Mouse (Mus musculus) mesoderm, embryonic 11.5 days (tissue): Measurements from ENCODE around the gene Aspscr1.
"Not testable (repeated sequence)": the region's sequence is repeated elsewhere in the genome, so short reads cannot be mapped to it uniquely, and the experiment has no call there.

Experiments
- DNase-seq: peaks from one replicate; pipeline ENCODE4 v3.0.0-alpha.2; 2012; ENCODE audit warnings: low read depth, low spot score

Aspscr1 gene

GRCm38 (mm10) chr11:120641869-120642268, 30.9 kb upstream of the Aspscr1 start:
- no peak for DNase-seq

DNA sequence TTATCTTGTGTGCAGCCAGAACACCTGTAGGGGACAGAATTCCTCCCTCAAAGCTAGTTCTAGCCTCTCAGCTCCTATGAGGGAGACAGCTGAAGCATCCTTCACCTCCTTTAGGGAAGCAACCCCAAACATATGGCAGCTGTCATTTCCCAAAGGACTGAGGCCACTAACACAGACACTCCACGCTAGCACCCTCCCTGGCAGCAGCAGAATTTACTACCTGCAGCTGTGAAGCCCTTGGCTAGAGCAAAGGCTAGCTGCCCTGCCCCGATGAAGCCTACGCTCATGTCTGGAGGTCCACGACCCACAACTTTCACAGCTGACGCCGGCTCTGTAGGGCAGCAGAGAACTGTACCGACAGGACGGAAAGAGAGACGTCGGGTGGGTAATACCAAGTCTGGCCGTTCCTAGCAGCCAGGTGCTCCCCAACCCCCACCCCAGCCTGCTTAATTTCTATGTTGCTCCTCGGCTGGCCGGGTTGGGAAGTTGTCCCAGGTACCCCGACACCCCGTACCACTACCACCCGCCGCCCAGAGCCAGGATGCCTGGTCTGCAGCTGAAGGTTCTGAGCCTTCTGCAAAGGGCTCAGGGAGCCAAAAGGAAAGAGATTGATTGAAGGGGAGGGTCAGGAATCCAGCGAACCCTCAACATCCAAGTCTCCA, 29.7 kb upstream of the Aspscr1 start:
- no peak for DNase-seq

GRCm38 (mm10) chr11:120643601-120643987, 29.2 kb upstream of the Aspscr1 start, which contains the start of gene Pycr1:
TSS of gene Pycr1 (minus strand) at chr11:120643769.
- DNase-seq, result peak; percentile 95

DNA sequence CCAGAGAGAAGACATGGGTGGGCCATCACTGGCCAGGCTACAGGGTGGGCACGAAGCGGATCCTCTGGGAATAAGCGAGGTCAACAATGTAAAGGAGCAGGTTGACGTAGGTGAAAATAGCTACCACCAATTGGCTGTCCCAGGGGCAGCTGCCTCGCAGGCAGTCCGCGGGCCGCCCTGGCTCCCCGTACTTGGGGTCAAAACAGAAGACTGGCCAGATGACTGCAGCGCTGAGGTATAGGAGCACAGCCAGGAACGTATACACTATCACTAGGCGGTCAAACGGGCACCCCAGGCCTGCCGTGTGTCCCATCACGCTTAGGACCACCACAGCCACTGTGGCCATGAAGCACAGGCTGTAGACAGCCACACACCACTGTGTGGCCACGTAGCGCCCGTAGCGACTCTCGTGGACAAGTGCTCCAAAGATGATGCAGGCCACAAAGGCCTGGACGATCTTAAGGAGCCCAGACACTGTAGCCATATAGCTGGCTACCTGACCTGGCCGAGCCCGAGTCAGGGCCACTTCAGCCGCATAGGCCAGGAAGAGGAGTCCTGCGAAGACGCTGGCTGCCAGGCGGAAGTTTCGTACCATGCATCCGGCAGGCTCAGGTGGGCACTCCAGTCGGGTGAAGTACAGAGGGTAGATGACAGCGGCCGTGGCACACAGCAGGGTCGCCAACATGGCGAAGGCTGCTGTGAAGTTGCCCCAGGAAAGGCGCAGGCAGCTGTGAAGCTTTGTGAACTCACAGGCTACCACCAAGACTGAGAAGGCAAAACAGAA, 25.5 kb upstream of the Aspscr1 start:
- DNase-seq, result no peak

- no peak for DNase-seq
These were observed 24.7 kb upstream of the Aspscr1 start, which contains the start of gene Myadml2 for GRCm38 (mm10) chr11:120648001-120648476. TSS of gene Myadml2 (minus strand) at chr11:120648158.

- DNase-seq, result no peak
These were observed 20.9 kb upstream of the Aspscr1 start for GRCm38 (mm10) chr11:120651872-120652271.

- no peak for DNase-seq
These were observed 18.0 kb upstream of the Aspscr1 start for GRCm38 (mm10) chr11:120654741-120655140.

DNA sequence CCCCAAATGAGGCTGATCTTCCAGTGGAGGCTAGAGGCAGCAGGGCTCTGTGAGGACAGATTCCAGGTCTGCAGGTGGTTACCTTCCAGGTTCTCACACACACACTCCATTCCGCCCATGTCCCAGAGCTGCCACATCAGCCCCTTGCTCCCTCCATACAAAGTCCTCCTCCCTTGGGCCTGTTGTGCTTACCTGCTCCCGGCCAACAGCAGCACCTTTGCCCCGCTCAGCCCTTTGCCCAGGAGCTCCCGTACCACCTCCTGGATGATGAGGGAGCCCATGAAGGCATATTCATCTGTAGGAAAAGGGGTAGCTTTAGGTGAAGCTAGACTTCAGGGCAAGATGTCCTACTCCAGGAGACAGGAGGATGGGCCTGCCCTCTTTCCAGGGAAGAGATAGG, 15.5 kb upstream of the Aspscr1 start:
- no peak for DNase-seq

DNA sequence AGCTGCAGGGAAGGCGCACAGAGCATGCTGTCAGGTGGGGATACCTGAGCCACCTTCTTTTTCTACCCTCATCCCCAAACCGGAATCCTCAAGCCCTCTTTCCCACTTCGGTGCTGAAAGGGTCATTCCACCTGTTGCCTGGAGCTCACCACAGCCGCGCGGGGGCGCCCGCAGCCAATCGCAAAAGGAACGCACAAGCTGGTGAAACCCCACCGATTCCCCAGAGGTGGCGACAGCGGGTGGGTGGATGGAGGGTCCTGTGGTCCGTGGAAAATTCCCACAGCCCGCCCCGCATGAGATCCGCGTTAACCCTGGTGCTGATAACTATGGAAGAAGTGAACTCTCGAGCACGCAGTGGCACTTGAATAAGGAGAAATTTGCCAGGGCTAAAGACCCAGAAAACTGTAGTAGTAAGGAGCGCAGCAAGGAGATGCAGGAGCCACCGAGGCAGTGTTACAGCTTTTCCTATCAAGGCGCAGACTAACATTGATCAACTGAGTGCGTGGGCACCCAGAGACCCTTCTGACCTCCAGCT, 13.8 kb upstream of the Aspscr1 start:
- DNase-seq, result peak; percentile 77

DNA sequence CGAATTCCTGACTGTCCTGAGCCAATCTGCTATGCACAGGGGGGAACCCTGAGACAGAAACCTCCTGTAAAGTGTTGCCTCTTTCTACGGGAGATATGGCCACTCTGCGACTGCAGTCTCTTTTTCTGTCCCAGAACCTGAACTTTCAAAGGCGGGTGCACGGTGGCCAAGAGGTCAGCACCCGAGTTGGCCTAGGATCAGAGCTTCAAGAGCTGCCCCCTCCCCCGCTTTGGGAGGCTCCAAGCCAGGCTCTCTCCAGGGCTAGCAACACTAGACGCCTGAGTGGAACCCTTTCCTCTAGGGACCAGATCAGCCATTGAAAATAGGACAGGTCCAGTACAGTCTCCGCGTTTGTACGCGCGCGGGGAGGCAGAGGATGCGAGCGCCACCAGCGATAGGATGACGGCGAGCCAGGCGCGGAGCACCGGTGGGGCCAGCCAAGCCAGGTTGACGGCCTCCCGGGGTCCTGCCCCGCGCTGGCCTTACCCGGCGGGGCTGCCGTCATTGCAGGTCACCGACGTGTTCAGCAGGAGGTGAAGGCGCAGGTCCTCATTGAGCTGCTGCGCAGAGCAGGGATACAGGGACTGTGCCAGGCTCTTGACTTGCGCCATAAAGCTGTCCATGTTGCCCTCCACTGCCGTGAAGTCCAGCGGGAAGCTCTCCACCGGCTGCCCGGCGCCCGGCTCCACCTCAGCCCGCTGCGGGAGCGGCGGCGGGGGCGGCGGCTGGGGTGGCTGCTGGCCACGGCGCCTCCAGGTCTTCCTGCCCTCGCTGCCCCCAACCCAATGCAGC, 13.1 kb upstream of the Aspscr1 start:
- no peak for DNase-seq

- DNase-seq, result peak; percentile 68
These were observed 12.3 kb upstream of the Aspscr1 start for GRCm38 (mm10) chr11:120660301-120661075.

DNA sequence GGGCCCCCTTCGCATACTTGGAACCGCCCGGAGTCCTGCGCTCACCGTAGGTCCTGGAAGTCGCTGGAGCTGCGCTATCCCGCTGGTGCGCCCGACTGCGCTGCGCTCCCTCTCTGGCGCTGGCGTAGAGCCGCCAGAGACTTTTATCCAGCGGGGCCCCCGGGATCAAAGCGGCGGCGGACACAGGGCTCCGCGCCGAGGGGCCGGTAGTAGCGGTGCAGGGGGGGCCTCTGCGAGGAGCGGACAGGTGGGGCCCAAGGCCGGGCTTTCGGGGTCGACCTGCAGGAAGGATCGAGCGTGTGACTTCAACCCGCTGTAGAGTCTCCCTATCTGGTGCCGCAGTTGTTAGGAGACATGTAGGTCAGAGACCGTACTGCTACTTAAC, 11.7 kb upstream of the Aspscr1 start, which contains the start of gene Notum:
Gene Notum, minus strand, starts transcription at position 100 of the 385 bp plus-strand sequence.
- DNase-seq, result no peak

- no peak for DNase-seq
These were observed 10.0 kb upstream of the Aspscr1 start for GRCm38 (mm10) chr11:120662759-120663158.

DNA sequence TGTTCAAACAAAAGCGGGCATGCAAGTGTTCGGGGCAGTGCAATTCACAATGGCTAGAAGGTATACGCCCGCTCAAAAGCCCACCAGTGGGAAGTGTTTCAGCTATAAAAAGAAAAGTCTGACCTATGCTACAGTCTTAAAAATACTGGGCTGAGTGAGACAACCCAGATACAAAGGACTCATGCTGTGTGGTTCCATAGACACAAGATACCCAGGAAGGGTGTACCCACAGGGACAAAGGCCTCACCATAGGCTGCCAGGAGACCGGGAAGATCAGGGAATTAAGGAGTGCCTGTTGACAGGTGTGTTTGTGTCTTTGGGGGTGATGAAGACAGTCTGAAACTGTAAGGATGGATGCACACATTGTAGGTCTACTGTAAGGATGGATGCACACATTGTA, 9.1 kb upstream of the Aspscr1 start:
- no peak for DNase-seq

DNA sequence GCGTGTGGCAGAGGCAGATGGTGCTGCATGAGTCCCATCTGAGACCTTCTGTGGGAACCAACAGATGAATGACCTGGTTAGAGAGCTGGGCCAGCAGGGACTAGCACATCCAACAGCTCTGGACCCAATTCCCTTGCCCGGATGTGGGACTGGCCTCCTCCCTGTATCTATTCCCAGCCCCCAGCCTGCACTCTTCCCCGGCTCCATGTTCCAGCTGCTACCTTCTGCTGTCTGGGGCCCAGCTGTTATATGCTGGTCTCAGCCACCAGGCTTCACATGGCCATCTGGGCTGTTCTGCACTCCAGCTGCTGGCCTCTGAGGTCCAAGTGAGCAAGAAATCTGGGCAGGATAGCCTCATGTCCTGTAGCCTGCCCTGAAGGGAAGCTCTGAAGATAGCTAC, 7.4 kb upstream of the Aspscr1 start:
- DNase-seq, result no peak

DNA sequence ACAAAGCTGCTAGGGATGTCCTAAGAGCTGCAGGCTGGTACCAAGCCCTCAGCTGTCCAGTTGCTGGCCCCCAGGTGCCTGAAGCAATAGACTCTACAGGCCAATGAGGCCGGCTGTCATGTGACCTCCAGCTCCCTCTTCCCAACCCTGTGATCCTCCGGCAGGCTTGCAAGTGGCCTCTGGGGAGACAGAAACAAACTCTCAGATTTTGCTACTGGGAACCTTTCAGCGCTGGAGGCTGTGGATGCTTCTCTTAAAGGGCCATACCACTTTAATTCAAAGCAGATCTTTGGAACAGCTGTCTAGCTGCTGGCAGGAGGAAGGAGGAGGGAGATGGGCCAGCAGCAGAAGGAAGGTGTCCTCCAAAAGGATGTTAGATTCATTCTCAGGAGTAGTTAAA, 6.2 kb upstream of the Aspscr1 start:
- no peak for DNase-seq

DNA sequence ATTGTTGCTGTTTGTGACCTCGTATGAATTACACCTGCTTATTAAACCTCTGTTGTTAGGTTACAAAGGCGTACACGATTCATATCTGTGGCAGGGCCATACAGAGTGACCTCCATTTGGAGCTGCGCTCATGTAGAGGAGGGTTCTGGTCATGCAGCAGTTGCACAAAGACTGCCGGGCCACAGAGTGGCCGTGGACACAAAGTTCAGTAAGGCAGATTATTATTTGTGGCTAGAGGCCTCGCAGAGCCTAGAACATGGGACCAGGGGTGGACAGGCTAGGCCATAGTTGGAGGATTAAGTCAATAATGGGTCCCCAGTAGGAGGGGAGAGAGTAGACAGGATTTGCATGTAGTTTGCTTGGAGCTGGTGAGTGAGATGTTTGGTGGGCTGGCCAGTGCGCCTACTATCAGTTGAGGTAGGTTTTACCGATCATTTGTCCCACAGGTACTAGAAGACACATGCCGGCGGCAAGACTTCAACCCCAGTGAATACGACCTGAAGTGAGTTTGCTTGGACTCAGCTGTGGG, 885 bp downstream of the Aspscr1 start:
- DNase-seq, result no peak

- not testable (repeated sequence) for DNase-seq
These were observed 3.1 kb downstream of the Aspscr1 start for GRCm38 (mm10) chr11:120675875-120676274.

DNA sequence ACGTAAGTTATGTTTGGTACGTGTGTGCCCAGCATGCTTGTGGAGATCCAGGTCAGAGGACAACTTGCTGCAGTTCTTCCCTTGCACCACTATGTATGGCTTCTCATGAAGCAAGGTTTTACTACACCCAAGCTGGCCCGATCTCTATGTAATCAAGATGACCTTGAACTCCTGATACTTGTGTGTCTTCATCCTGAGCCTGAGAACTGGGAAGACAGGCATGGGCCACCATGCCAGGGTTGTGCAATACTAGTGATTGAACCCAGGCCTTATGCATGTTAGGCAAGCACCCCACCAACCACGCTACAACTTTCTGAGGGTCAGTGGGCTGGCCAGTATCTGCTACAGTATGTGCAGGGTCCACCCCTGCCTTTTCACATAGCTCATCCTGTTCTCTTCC, 4.2 kb downstream of the Aspscr1 start:
- DNase-seq, result no peak

GRCm38 (mm10) chr11:120679909-120680308, 7.1 kb downstream of the Aspscr1 start:
- DNase-seq, result no peak

DNA sequence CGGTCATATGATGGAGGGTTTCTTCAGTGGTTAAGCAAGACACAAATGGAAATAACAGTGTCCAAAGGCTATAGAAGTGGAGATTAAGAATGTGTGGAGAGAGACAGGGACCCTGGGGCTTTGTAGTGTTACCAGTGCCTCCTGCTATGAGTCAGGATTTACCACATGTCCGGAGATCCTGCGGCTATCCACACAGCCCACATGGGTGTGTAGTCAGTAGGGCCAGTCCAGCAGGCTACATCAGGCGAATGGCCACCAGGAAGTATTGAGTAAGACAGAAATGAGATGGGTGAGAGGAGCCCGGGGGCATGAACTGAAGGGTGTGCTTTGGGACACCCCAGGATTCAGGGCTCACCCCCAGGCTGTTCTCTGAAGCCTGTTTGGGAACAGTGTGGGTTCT, 9.9 kb downstream of the Aspscr1 start:
- no peak for DNase-seq
